Mouse (Mus musculus): ENCODE measurements around the gene Mpeg1.

Gene Mpeg1

DNA sequence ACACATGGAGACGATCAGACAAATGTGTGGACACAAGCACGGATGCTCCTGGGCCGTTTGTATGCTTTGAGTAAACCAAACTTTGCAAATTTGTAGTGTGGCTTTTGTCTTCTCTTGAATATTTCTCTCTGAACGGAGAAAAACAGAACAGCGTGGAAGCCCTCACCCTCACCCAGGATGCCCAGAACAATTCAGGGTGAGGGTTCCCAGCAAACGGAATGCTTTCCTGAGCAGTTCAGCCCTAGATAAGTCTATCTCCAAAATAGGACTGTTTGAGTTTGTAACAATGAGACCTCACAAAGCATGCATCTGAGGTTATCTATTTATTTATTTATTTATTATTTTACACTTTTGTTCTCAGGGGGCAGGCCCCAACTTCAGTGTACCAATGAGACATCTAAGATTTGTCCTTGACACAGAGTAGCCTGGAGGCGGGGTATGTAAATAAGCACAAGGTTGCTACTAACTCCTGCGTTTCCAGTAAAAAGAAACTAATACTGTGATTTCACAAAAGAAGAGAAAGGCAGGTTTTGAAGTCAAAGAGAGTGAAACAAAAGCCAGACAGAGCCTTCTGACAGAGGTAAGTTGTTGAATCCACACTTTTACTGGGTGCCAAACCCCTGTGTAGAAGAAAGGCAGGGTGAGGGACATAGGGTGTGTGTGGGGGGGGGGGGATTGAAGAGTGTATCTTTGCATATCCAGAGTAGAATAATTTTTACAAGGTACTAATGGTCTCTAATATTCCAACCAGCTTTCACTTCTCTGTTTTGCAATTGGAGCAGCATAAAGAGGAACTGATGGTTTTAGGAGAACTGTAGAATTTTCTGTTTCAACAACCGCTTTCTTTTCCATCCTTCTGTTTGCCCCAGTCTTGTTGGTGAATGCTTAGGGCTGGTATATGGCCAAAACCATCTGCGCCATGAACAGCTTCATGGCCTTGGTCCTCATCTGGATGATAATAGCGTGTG, at the start of gene Mpeg1:
Gene Mpeg1 (plus strand): TSS at position 498 of the 968 bp plus-strand sequence.
- in situ Hi-C loops (cut with MboI; ENCODE audit: unreplicated experiment in 2 of 2) = loop anchor here in 1 of 2 experiments (25.0 kb wide), 1 partner anchor 1773 kb away; the partner anchor contains the start of genes Pga5 and Vps37c

DNA sequence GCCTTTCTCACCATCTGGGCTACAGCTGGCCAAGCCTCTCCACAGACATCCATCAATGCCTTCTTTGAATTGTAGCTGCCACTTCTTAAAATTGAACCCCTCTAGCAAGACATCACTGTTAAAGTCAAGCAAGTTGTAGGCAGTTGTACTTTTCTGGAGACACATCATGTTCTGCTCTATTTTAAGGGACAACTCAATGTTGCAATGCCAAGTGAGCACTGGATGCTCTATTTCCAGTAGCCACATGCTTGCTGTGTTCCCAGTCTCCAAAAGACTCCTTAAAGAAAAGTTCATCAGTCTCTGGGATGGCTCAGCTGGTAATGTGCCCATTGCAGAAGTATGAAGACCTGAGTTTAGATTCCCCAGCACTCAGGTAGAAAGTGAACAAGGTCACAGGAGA, 46.8 kb upstream of the Mpeg1 start:
- in situ Hi-C loops (cut with MboI; ENCODE audit: unreplicated experiment in 2 of 2) = loop anchor here (10.0 to 25.0 kb wide), 4 partner anchors 629 to 1399 kb away; partner anchors contain the start of genes Ms4a6d (in 2 of the 2), Ms4a2 (in 1 of the 2) and Olfr1499 (in 1 of the 2)

DNA sequence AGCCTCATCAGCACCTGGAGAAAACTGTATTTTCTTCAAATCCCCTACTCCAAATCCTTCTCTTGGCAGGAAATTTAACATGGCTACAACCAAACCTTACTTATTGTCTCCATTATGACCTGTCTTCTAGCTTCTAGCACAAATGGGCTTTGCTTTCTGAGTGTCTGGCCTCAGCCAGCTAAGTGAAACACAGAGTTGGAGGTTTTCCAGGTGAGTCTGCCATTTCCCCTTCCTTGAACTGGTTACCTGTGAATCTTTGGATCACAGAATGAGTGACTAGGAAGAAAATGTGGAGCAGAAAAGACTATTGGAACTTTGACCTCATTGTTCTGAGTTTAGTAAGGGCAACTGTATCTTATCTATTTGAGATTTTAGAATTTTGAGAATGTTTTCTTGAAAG, 43.2 kb upstream of the Mpeg1 start, which contains the start of gene Olfr1441:
Gene Olfr1441 (plus strand): TSS at position 73 of the 400 bp plus-strand sequence.
- in situ Hi-C loops (cut with MboI; ENCODE audit: unreplicated experiment in 2 of 2) = loop anchor here (10.0 to 25.0 kb wide), 4 partner anchors 633 to 1395 kb away; partner anchors contain the start of genes Ms4a6d (in 2 of the 2), Ms4a2 (in 1 of the 2) and Olfr1499 (in 1 of the 2)

DNA sequence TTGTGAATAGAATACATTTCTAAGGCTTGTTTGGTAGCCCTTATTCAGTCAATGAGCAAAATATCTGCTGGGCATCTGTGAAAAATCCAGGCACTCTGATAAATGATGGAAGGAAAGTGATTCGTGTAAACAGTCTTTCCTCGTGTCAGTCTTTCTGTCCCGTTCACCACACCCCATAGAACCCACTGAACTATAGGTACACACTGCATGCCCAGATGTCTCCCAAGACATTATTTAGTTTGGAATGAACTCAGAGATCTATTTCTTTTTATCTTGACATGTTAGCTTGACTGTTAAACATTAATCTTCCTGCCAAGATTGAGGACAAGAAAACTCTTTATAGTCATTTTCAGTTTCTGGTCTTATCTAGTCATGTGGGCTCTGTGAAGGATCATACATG, 42.3 kb upstream of the Mpeg1 start:
- in situ Hi-C loops (cut with MboI; ENCODE audit: unreplicated experiment in 2 of 2) = loop anchor here (10.0 to 25.0 kb wide), 4 partner anchors 634 to 1394 kb away; partner anchors contain the start of genes Ms4a6d (in 2 of the 2), Ms4a2 (in 1 of the 2) and Olfr1499 (in 1 of the 2)

DNA sequence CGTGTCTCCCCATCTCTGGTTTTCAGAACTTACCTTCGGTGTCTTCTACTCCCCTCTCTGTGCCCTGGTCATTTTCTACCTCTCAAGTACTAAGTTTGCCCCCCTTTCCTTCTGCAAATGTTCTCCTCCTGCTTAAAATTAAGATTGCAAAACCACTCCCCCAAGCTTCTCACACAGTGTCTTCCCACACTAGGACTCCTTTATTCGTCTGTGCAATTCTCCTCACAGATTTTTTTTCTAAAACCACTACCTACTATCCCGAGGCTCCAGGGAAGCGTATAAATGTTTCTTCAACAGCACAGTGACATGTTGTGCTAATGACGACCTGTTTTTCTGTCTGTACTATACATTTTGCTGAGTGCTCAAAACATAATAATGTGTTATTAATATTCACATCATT, 40.0 kb upstream of the Mpeg1 start:
- in situ Hi-C loops (cut with MboI; ENCODE audit: unreplicated experiment in 2 of 2) = loop anchor here (10.0 to 25.0 kb wide), 4 partner anchors 286 to 1392 kb away; partner anchors contain the start of genes Ms4a2 (in 1 of the 2), Ms4a6d (in 1 of the 2) and Olfr1499 (in 1 of the 2)

DNA sequence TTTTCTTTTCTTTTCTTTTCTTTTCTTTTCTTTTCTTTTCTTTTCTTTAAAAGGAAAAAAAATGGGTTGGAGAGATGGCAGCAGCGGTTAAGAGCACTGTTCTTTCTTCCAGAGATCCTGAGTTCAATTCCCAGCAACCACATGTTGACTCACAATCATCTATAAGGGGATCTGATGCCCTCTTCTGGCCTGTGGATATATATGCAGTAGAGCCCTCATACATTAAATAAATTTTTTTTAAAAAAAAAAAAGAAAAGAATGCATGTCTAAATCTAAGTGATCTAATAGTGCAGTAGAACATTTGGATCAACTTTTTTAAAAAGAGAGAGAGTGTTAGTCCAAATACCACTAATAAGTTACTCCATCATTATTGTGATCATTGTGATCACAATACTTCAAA, 38.9 kb upstream of the Mpeg1 start:
- in situ Hi-C loops (cut with MboI; ENCODE audit: unreplicated experiment in 2 of 2) = loop anchor here (10.0 to 25.0 kb wide), 4 partner anchors 287 to 1391 kb away; partner anchors contain the start of genes Ms4a2 (in 1 of the 2), Ms4a6d (in 1 of the 2) and Olfr1499 (in 1 of the 2)

DNA sequence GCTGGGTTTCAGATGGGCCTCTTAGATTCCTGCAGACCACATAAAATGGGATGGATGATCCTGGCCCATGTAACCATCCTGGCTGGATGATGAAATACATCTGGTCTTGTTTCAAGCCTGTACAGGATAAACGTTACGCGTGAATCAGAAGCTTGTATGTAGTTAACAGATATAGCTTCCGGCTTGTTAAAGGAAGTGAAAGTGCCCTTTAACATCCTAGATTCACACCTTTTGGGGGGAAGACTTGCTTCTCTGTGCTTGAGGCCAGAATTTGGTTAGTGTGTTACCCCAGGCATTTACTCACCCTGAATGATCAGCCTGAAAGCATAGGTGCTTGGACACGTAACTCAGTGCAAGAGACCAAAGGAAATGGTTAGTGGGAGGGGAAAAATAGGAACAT, 33.5 kb upstream of the Mpeg1 start:
- in situ Hi-C loops (cut with MboI; ENCODE audit: unreplicated experiment in 2 of 2) = loop anchor here (10.0 to 25.0 kb wide), 3 partner anchors 292 to 640 kb away; no protein-coding TSS in a partner anchor

DNA sequence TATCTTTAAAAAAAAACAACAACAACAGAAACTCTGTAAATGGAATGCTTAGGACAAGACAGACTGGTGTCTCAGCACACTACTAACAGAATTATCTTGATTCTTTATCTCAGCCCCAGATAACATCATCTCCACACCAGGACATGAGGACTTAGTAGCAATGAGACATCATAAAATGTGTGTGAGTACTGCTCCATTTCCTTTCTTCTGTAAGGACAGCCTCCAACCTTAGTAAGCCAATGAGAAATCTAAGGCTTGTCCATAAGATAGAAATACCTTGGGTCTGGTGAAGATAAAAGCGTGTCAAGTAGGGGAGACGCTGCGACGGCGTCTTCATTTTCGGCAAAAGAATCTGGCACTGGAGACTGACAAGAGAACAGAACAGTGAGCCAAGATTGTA, 33.0 kb upstream of the Mpeg1 start, which contains the start of gene Pfpl:
Gene Pfpl (plus strand): TSS at position 301 of the 400 bp plus-strand sequence.
- in situ Hi-C loops (cut with MboI; ENCODE audit: unreplicated experiment in 2 of 2) = loop anchor here (10.0 to 25.0 kb wide), 3 partner anchors 293 to 640 kb away; no protein-coding TSS in a partner anchor

DNA sequence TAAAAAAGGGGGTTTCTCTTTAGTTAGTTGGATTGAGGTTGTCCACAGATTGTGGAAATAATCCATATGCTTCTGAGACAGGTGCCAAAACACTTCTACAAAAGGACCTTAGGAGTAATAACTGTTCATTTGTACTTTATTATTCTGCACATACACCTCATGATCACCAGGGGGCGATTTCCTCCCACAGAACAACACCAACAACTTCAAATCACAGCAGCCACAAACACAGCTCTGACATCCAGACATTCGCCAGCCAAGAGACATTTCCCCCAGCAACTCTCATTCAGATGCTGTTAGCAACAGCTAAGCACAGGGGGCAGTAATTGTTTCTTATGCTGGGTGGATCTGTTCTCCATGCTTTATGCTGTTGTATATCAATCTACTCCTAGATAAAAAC, 27.5 kb upstream of the Mpeg1 start:
- in situ Hi-C loops (cut with MboI; ENCODE audit: unreplicated experiment in 2 of 2) = loop anchor here (5.0 to 25.0 kb wide), 6 partner anchors 34 to 646 kb away; partner anchors contain the start of gene Dtx4 (in 1 of the 2)

DNA sequence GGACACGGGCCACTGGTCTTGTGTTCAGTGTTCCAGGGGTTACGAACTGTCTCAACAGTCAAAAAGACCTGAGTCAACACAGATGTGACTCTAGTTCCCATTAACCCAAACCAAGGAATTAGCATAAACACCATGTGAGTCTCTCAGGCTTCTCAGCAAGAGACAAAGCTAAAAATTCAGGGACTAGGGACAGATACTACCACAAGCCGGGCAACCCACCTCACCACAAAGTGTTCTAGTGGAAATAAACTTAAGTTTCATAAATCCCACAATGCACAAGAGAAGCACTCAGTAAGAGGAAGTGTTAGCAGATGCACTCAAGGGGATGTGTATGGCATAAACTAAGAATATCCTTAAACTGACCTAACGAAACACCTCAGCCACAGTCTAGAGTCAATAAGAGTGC, 25.6 kb upstream of the Mpeg1 start:
- in situ Hi-C loops (cut with MboI; ENCODE audit: unreplicated experiment in 2 of 2) = loop anchor here (10.0 to 25.0 kb wide), 2 partner anchors 420 to 648 kb away; no protein-coding TSS in a partner anchor

DNA sequence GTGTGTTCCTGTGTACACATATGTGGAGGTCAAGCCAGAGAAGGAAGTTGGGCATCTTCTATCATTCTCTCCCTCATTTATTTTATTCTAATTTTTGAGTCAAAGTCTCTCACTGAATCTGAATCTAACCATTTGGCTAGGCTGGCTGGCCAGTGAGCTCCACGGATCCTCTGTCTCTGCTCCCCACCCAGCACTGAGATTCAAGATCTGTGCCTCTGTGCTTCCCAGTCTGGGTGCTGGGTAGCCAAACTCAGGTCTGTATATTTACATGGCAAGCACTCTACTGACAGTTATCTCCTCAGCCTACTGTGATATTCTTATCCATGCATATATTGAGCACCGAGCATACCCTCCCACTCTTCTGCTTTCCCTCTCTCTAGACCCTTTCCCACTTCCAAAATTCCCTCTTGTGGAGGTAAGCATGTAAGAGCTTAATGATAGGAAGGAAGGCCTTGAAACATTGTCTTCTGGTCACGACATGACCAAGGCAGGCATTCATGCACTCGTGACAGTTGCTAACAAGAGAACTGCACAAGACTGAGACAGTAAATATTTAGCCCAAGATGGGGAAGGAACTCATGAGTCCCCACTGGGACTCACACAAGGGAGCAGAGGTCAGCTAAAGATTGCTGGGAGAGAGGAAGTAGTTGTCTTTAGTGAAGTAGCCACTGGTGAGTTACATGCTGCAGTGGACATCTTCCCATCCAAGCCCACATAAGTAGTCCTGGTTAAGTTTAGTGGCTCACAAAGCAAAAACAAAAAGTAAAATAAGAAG, 24.6 kb upstream of the Mpeg1 start:
- in situ Hi-C loops (cut with MboI; ENCODE audit: unreplicated experiment in 2 of 2) = loop anchor here (10.0 to 25.0 kb wide), 2 partner anchors 421 to 649 kb away; no protein-coding TSS in a partner anchor

DNA sequence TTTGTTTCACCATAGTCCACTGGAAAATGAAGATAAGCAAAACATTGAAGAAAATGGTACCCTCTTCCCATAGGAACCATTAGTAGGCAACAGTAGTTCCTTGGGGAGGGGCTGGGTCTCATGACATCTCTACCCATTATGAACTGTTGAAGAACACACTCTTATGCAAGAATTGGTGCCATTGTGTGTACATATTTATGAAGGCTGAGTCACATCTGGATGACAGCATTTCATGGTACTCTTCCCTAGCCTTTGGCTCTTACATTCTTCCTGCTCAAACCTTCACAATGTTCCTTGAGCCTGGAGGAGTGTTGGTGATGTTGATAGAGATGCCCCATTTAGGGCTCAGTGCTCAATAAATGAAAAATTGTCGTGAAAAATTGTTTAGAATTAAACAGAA, 21.0 kb upstream of the Mpeg1 start:
- in situ Hi-C loops (cut with MboI; ENCODE audit: unreplicated experiment in 2 of 2) = loop anchor here (10.0 to 25.0 kb wide), 2 partner anchors 425 to 652 kb away; no protein-coding TSS in a partner anchor

DNA sequence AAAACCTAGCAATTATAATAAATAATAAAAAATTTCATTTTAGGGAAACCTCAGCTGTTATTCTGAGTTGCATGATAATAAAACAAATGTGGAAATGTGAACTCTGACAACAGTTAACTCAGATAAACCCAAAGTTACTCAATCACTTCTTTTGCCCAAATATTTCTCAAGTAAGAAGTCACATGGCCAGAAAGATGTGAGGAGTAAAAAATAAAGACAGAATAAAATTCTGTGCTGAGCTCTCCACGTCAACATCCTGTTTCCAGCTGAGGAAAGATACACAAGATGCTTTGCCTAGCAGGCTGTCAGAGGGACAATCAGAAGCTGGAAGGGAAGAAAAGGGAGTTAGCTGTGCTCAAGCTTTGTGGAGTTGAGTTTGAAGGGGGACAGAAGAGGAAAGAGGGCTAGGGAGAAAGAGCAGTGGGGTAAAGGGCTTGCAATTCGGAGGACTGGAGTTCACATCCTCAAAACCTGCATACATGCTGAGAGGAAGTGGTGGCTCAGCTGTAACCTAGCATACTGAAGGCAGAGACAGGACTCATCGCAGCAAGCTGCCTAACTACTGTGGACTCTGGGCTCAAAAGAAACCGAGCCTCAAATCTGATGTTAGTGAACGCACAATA, 20.4 kb upstream of the Mpeg1 start:
- in situ Hi-C loops (cut with MboI; ENCODE audit: unreplicated experiment in 2 of 2) = loop anchor here in 1 of 2 experiments (25.0 kb wide), 1 partner anchor 653 kb away; no protein-coding TSS in a partner anchor

DNA sequence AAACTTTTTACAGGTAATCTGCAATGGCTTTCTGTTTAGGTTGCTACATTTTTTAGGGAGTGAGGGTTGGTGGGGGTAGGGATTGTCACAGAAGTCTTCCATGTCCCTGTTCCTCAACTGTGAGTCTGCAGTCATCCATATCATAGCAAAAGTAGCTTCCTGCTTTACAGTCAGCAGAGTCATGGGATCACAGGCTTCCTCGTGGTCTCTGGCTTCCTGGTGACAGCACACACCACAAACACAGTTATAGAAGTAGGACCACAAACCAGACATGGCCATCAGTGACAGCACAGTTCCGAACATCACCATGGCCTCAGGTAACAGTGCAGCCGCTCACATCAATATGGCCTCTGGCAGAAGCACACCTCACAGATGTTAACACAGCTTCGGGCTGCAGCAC, 18.0 kb upstream of the Mpeg1 start:
- in situ Hi-C loops (cut with MboI; ENCODE audit: unreplicated experiment in 2 of 2) = loop anchor here in 1 of 2 experiments (25.0 kb wide), 1 partner anchor 655 kb away; no protein-coding TSS in a partner anchor

DNA sequence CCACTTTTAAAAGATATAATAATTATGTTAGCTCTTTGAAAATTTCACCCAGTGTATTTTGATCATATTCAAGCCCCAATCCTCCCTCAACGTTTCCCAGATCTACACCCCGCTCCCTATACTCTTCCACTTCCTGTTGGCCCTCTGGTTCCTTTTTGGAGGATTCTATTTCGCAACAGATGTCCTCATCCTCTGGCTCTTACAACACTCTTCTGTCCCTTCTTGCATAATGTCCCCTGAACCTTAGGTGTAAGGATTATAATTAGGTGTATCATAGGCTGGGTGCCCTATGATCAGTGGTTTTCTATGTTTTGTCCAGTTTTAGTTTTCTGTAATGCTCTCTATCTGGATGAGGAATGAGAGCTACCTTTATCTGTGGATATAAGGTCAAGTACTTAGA, 15.6 kb upstream of the Mpeg1 start:
- in situ Hi-C loops (cut with MboI; ENCODE audit: unreplicated experiment in 2 of 2) = loop anchor here in 1 of 2 experiments (25.0 kb wide), 1 partner anchor 658 kb away; no protein-coding TSS in a partner anchor

DNA sequence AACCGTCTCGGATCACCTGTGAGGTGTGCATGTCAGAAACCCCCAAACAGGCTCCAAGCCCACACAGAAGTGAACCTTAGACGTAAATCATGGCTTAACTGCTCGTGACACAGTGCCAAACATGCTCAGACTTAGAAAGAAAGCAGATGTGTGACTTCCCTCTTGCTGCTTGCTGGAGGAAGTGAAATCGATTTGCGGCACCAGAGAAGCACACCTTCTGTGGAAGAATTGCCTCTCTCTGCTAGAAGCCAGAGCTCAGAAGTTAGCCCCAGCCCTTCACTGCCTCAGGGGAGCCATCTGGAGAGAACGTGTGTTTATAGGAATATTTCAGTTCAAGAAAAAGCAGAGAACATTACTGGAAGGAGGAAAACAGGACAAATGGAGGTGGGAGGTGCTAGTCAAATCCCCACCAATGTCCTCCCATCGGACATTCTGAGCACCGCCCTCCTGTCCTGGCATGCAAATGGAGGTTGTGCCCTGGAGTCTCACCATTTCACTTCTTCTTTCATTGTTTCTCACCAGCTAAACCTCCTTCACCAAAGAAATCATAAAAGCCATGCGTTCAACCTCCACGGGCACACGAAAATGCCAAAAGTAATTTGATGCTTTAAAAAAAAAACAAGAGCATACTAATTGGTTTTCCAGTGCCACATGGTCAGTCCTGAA, 3.0 kb upstream of the Mpeg1 start:
- in situ Hi-C loops (cut with MboI; ENCODE audit: unreplicated experiment in 2 of 2) = loop anchor here in 1 of 2 experiments (25.0 kb wide), 1 partner anchor 1770 kb away; the partner anchor contains the start of genes Pga5 and Vps37c

DNA sequence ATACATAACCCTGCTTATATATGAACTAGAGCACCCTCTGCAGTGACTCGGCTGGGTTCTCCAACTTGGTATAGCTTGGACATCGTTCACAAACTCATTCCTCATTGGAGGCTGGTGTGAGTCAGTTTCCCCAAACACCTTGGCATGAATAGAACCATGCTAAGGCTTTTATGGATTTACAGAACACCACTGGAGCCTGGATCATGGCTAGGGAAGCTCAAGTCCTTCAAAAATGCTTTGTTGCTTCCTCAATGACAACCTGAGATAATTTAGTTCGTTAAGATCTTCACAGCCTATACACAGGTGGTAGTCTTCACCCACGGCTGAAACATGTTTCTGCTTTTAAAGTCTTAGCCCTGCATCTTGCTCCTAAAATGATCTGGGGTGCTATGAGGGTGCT, 1.1 kb upstream of the Mpeg1 start:
- in situ Hi-C loops (cut with MboI; ENCODE audit: unreplicated experiment in 2 of 2) = loop anchor here in 1 of 2 experiments (25.0 kb wide), 1 partner anchor 1772 kb away; the partner anchor contains the start of genes Pga5 and Vps37c
